Comparison of ENCODE assay signal across 16 mouse cellular contexts in genomic region chr13:56110694-56111531, GRCm38 (mm10). TPM values are rescaled to one million over a fixed set of nuclear protein-coding genes. Genes with fewer than 3 reads are reported as not detected.
DNase-seq lines count a peak whose midpoint lies in the region; ATAC-seq lines count a peak whose summit lies in the region.
"Had no signal": no experiment of that assay in that cellular context is flagged by ENCODE, and none has a peak within 500 bp of the region (broad histone marks: within the 10 kb centered on the region; RNA-seq: fewer than 3 reads in every experiment).

No protein-coding gene starts in this region.

- H3K4me1 ChIP-seq in heart, embryonic 16.5 days (ENCODE audit: control insufficient read depth, insufficient read depth, low read length) = peaks cover 79% of the 10 kb centered on the region
- peaks cover 70% of the 10 kb centered on the region for H3K4me1 ChIP-seq in embryonic facial prominence, embryonic 14.5 days (ENCODE audit: control insufficient read depth, insufficient read depth, low read length)
- peaks cover 79% of the 10 kb centered on the region for H3K4me1 ChIP-seq in limb, embryonic 15.5 days

- 49% methylated on average over 19 of the region's 19 CpGs for WGBS in heart, embryonic 16.5 days
- 51% methylated on average over 19 of the region's 19 CpGs for WGBS in embryonic facial prominence, embryonic 14.5 days
- WGBS in limb, embryonic 15.5 days = 44% methylated on average over 19 of the region's 19 CpGs

- no peak overlapping the region for H3K4me3 ChIP-seq in heart, embryonic 16.5 days (ENCODE audit: low read length)
- H3K4me3 ChIP-seq in embryonic facial prominence, embryonic 14.5 days (ENCODE audit: low read depth, low read length) = no peak overlapping the region
- no peak overlapping the region for H3K4me3 ChIP-seq in limb, embryonic 15.5 days
- H3K4me3 ChIP-seq: left cerebral cortex, adult 2 months; lung, embryonic 15.5 days; megakaryocyte, embryonic 14.5 days had no signal

- peak overlapping the region; percentile 19; the same call in 1 of the 2 replicates for H3K4me2 ChIP-seq in heart, embryonic 16.5 days (ENCODE audit: low read depth, low read length)
- H3K4me2 ChIP-seq in embryonic facial prominence, embryonic 14.5 days (ENCODE audit: low read depth, low read length) = no peak overlapping the region
- H3K4me2 ChIP-seq in limb, embryonic 15.5 days = no peak overlapping the region
- H3K4me2 ChIP-seq: lung, embryonic 15.5 days had no signal

- H3K36me3 ChIP-seq in heart, embryonic 16.5 days (ENCODE audit: control insufficient read depth, insufficient read depth) = no peaks in the 10 kb centered on the region
- peaks cover 14% of the 10 kb centered on the region; the same call in 1 of the 2 replicates for H3K36me3 ChIP-seq in embryonic facial prominence, embryonic 14.5 days (ENCODE audit: control insufficient read depth, insufficient read depth, low read length)
- no peaks in the 10 kb centered on the region for H3K36me3 ChIP-seq in limb, embryonic 15.5 days
- H3K36me3 ChIP-seq: lung, embryonic 15.5 days had no signal

- no peak for DNase-seq in heart, postnatal 4 days
- peak; percentile 31 for DNase-seq in adipocyte (ENCODE audit: low spot score)
- peak; percentile 90 for DNase-seq in embryonic facial prominence, embryonic 14.5 days (ENCODE audit: low spot score)
- DNase-seq in frontal cortex, postnatal 10 days (ENCODE audit: low spot score in 2 of 2) = no peak
- no peak for DNase-seq in spleen, postnatal 14 days (ENCODE audit: low spot score in 2 of 2)
- DNase-seq in thymus, postnatal 10 days (ENCODE audit: low spot score in 2 of 2) = no peak
- DNase-seq: cerebellum, adult 8-10 months; embryo, embryonic 11 days; thymus, postnatal 4 days had no signal

- H3K27ac ChIP-seq in heart, embryonic 16.5 days (ENCODE audit: low read length) = peak overlapping the region; percentile 65
- H3K27ac ChIP-seq in embryonic facial prominence, embryonic 14.5 days (replicated peaks; ENCODE audit: low read depth, low read length) = peak overlapping the region; percentile 79
- peak overlapping the region; percentile 79 for H3K27ac ChIP-seq in limb, embryonic 15.5 days
- H3K27ac ChIP-seq: left cerebral cortex, adult 2 months; lung, embryonic 15.5 days had no signal

- no peaks in the 10 kb centered on the region for H3K27me3 ChIP-seq in heart, embryonic 16.5 days (ENCODE audit: control insufficient read depth, insufficient read depth, low read length)
- H3K27me3 ChIP-seq in embryonic facial prominence, embryonic 14.5 days (replicated peaks; ENCODE audit: control insufficient read depth, insufficient read depth, low read length) = no peaks in the 10 kb centered on the region
- H3K27me3 ChIP-seq in limb, embryonic 15.5 days = no peaks in the 10 kb centered on the region
- H3K27me3 ChIP-seq: lung, embryonic 15.5 days; megakaryocyte, embryonic 14.5 days had no signal

- H3K9me3 ChIP-seq in heart, embryonic 16.5 days (replicated peaks; ENCODE audit: control insufficient read depth, low read length) = no peaks in the 10 kb centered on the region
- H3K9me3 ChIP-seq in embryonic facial prominence, embryonic 14.5 days (ENCODE audit: control insufficient read depth, low read length) = no peaks in the 10 kb centered on the region
- no peaks in the 10 kb centered on the region for H3K9me3 ChIP-seq in limb, embryonic 15.5 days
- H3K9me3 ChIP-seq: lung, embryonic 15.5 days; megakaryocyte, embryonic 14.5 days had no signal

- peak overlapping the region; percentile 38 for H3K9ac ChIP-seq in heart, embryonic 16.5 days (ENCODE audit: low read length)
- H3K9ac ChIP-seq in embryonic facial prominence, embryonic 14.5 days (ENCODE audit: low read depth, low read length) = no peak overlapping the region
- no peak overlapping the region for H3K9ac ChIP-seq in limb, embryonic 15.5 days
- H3K9ac ChIP-seq: lung, embryonic 15.5 days had no signal

- ATAC-seq in heart, embryonic 16.5 days (replicated peaks; ENCODE audit: extremely low read depth, insufficient read depth, low FRiP score) = no peak
- peak; percentile 64 for ATAC-seq in embryonic facial prominence, embryonic 14.5 days (ENCODE audit: low read depth)
- ATAC-seq in limb, embryonic 15.5 days (ENCODE audit: insufficient number of reproducible peaks, low FRiP score, low TSS enrichment, low read depth) = no peak
- ATAC-seq: CD4-positive, CD25-positive, alpha-beta regulatory T cell, adult 4 months; inflammation-experienced regulatory T-cells, adult 6 months had no signal

RNA-seq across cellular contexts. Expression of gene H2afy, which starts 25.2 kb away (rescaled TPM):
- 114 and 120 TPM in 2 replicates for polyA plus RNA-seq in heart, embryonic 16.5 days (2015; fragmentation: Nextera tagmentation; extraction: Ambion mirVana)
- total RNA-seq in heart, postnatal 4 days (2021) = 10 to 100 TPM; 84.6 to 91.3 TPM
- polyA plus RNA-seq in embryonic facial prominence, embryonic 14.5 days (2014; fragmentation: Nextera tagmentation; extraction: Ambion mirVana) = 246 and 265 TPM in 2 replicates
- 242 and 272 TPM in 2 replicates for polyA plus RNA-seq in limb, embryonic 15.5 days (2015; fragmentation: Nextera tagmentation; extraction: Ambion mirVana)

Comparison
In these comparisons a context has a peak if more than half of its experiments do, and no peak if none do; other contexts are left out.
1. DNase-seq: peak in adipocyte (single experiment) and embryonic facial prominence, embryonic 14.5 days (single experiment); none in heart, postnatal 4 days (single experiment), frontal cortex, postnatal 10 days (0 of 2), spleen, postnatal 14 days (0 of 2) and thymus, postnatal 10 days (0 of 2).
2. Peak in every context shown above with its lines, with median percentiles within 50 percentile points of each other: H3K27ac ChIP-seq.